Mouse (Mus musculus): ENCODE measurements around the gene Dph7. TPM values are rescaled to one million over a fixed set of nuclear protein-coding genes. Genes with fewer than 3 reads are reported as not detected.

Dph7 gene
- polyA plus RNA-seq (2015; fragmentation: Nextera tagmentation; extraction: Ambion mirVana) = 29.8 and 32.3 TPM in 2 replicates

DNA sequence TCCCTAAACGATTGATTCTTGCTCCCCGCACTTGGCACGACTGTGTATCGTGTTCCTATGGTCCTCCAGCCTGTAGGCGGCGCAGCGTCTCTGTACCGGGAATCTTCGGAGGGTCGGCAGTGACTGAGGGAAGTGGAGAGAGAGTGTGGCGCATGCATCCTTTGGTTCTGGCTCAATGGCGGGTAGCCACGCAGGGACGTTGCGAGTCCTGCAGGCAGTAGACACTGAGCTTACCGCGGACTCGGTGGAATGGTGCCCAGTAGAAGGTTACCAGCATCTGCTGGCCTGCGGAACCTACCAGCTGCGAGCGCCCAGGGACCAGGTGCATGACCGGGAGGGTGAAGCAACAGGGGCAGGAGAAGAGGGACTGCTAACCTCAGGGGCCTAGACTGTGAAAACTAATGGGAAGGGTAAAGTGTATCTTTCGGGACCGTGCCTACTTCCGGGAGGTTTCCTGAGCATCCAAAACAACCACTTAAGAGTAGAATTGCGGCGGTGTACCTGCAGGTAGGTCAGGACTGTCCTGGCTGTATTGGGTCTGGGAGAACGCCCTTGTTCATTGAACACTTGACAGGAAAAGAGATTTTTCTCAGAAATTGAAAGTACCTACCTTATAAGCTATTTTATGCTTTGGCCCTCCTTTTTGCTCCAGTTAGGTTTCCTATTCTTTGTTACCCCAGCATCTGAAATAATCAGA is at the start of gene Dph7:
Gene Dph7, plus strand, starts transcription at position 97 of the 697 bp plus-strand sequence.
- H3K9ac ChIP-seq (replicated peaks; ENCODE audit: low read length) = peak within 1 kb of the TSS; percentile 88
- peaks cover 11% of the 10 kb centered on the region for H3K4me1 ChIP-seq (ENCODE audit: insufficient read depth, low read length)
- WGBS = under 1% methylated on average over 28 of the region's 28 CpGs
- peak within 1 kb of the TSS; percentile 93 for H3K4me3 ChIP-seq (ENCODE audit: low read length)
- H3K27me3 ChIP-seq (ENCODE audit: insufficient read depth, low read length) = no peaks in the 10 kb centered on the region
- peak within 1 kb of the TSS; percentile 75 for H3K27ac ChIP-seq (ENCODE audit: low read length)
- peak within 1 kb of the TSS; percentile 82 for H3K4me2 ChIP-seq (replicated peaks; ENCODE audit: low read depth, low read length)
- peaks cover 59% of the 10 kb centered on the region for H3K36me3 ChIP-seq (ENCODE audit: insufficient read depth, low read length)
- peak; percentile 89 for ATAC-seq (ENCODE audit: low FRiP score, low TSS enrichment)
- H3K9me3 ChIP-seq (ENCODE audit: low read length) = no peaks in the 10 kb centered on the region

DNA sequence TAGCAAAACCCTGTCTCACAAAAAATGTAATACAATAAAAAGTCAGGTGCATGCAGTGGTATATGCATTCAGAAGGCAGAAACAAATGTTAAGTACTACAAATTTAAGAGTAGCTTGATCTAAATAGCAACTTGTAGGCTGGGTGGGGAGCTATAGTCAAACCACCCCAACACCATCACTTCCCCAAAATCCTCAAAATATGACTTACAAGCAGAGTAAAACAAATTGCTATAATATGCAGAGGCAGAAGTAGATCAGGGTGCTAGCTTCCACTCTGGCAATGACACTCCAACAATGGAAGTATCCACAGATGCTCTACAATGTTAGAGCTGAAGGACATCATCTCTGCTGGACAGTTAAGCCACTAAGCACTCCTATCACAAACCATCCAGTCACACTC is 49.6 kb upstream of the Dph7 start:
- ATAC-seq (ENCODE audit: low FRiP score, low TSS enrichment) = no peak
- H3K9ac ChIP-seq (replicated peaks; ENCODE audit: low read length) = no peak overlapping the region
- peaks cover 9% of the 10 kb centered on the region; the same call in 1 of the 2 replicates for H3K36me3 ChIP-seq (ENCODE audit: insufficient read depth, low read length)
- no peaks in the 10 kb centered on the region for H3K27me3 ChIP-seq (ENCODE audit: insufficient read depth, low read length)
- no peak overlapping the region for H3K27ac ChIP-seq (ENCODE audit: low read length)
- peaks cover 5% of the 10 kb centered on the region for H3K4me1 ChIP-seq (ENCODE audit: insufficient read depth, low read length)
- no peaks in the 10 kb centered on the region for H3K9me3 ChIP-seq (ENCODE audit: low read length)
- no peak overlapping the region for H3K4me3 ChIP-seq (ENCODE audit: low read length)
- H3K4me2 ChIP-seq (replicated peaks; ENCODE audit: low read depth, low read length) = no peak overlapping the region

DNA sequence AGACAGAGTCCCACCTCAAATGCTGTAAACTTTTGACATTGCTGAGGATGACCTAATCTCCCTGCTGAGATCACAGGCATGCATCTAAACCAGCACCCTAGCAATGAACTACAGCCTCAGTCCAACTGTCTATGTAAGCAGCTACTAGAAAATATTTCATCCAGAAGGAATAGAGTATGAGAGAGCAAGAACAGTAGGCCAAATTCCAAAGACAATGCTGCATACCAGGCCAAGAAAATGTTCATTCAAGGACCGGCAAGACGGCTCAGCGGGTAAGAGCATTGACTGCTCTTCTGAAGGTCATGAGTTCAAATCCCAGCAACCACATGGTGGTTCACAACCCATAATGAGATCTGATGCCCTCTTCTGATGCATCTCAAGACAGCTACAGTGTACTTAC is 47.4 kb upstream of the Dph7 start:
- WGBS = 82% methylated on average over 3 of the region's 3 CpGs
- Histone ChIP-seq H3K9ac (replicated peaks; ENCODE audit: low read length) (no peak overlapping the region), H3K4me2 (replicated peaks; ENCODE audit: low read depth, low read length) (no peak overlapping the region), H3K4me1 (ENCODE audit: insufficient read depth, low read length) (peaks cover 12% of the 10 kb centered on the region), H3K27ac (ENCODE audit: low read length) (no peak overlapping the region), H3K27me3 (ENCODE audit: insufficient read depth, low read length) (no peaks in the 10 kb centered on the region), H3K36me3 (ENCODE audit: insufficient read depth, low read length) (peaks cover 9% of the 10 kb centered on the region; the same call in 1 of the 2 replicates), H3K9me3 (ENCODE audit: low read length) (no peaks in the 10 kb centered on the region), H3K4me3 (ENCODE audit: low read length) (no peak overlapping the region)
- no peak for ATAC-seq (ENCODE audit: low FRiP score, low TSS enrichment)

DNA sequence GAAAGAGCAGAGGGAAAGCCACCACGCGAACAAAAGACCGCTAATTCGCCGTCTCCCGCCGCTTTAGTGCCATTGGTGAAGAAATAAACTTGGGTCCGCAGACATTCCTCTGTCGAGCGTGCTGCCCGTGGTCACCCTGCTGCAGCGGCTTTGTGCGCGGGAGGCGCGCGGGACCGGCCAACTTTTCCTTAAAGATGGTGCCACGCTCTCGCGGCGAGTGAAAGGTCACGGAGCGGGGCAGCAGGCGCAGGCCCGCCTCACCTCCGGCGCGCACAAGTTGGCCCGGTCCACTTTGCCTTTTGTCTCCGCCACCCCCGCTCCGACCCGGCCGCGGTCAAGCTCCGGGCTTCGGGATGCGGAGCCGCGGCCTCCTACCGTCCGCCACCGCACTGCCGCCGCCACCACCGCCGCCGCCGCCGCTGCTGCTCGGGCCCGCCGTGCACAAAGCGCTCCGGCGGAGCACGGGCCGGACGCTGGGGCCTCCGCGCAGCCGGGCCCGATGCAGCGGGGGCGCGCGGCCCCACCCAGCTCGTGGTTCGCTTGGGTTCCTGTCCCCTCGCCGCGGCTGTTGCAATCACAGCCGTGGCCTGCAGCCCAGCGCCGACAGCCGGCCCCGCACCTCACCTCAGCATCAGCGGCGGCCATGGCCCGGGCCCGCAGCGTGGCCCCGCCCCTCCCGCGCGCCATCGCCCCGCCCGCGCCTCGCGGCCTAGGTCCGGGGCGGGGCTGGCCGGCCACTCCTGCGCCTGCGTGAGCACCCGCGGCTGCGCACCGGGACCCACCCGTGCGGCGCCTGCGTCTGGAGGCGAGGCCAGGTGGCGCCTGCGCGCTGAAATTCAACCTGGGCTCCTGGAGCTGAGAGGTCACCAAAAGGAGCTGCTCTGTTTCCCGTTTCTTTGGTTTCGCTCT is 43.0 kb upstream of the Dph7 start, which contains the start of gene Ehmt1:
Gene Ehmt1, minus strand, starts transcription at position 685 of the 909 bp plus-strand sequence.
- peak within 1 kb of the TSS; percentile 73 for H3K4me2 ChIP-seq (replicated peaks; ENCODE audit: low read depth, low read length)
- under 1% methylated on average over 71 of the region's 112 CpGs for WGBS
- no peaks in the 10 kb centered on the region for H3K27me3 ChIP-seq (ENCODE audit: insufficient read depth, low read length)
- H3K27ac ChIP-seq (ENCODE audit: low read length) = peak within 1 kb of the TSS; percentile 93
- peak; percentile 99 for ATAC-seq (ENCODE audit: low FRiP score, low TSS enrichment)
- H3K9ac ChIP-seq (replicated peaks; ENCODE audit: low read length) = peak within 1 kb of the TSS; percentile 99
- H3K36me3 ChIP-seq (ENCODE audit: insufficient read depth, low read length) = no peaks in the 10 kb centered on the region
- peaks cover 14% of the 10 kb centered on the region for H3K4me1 ChIP-seq (ENCODE audit: insufficient read depth, low read length)
- H3K4me3 ChIP-seq (ENCODE audit: low read length) = peak within 1 kb of the TSS; percentile 97
- H3K9me3 ChIP-seq (ENCODE audit: low read length) = no peaks in the 10 kb centered on the region

DNA sequence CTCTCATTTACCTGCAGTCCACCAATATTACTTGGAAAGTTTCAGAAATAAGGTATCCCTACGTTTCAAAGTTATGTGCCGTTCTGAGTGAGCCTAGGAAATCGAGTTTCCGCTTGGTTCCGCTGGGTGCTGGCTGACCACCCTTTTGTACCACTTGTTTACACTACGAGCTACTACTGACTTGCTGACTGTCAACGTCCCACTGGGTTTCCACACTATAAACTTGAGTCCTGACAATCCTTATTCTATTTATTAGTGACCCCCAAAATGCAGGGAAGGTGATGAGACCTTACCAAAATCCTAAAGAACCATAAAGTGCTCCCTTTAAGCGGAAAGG is 42.4 kb upstream of the Dph7 start:
- Histone ChIP-seq H3K27me3 (ENCODE audit: insufficient read depth, low read length) (no peaks in the 10 kb centered on the region), H3K36me3 (ENCODE audit: insufficient read depth, low read length) (no peaks in the 10 kb centered on the region), H3K9me3 (ENCODE audit: low read length) (no peaks in the 10 kb centered on the region), H3K4me3 (ENCODE audit: low read length) (peak overlapping the region; percentile 97), H3K4me2 (replicated peaks; ENCODE audit: low read depth, low read length) (peak overlapping the region; percentile 55), H3K27ac (ENCODE audit: low read length) (peak overlapping the region; percentile 81), H3K9ac (replicated peaks; ENCODE audit: low read length) (peak overlapping the region; percentile 75), H3K4me1 (ENCODE audit: insufficient read depth, low read length) (peaks cover 14% of the 10 kb centered on the region)
- 10% methylated on average over 8 of the region's 8 CpGs for WGBS
- peak; percentile 49 for ATAC-seq (ENCODE audit: low FRiP score, low TSS enrichment)

DNA sequence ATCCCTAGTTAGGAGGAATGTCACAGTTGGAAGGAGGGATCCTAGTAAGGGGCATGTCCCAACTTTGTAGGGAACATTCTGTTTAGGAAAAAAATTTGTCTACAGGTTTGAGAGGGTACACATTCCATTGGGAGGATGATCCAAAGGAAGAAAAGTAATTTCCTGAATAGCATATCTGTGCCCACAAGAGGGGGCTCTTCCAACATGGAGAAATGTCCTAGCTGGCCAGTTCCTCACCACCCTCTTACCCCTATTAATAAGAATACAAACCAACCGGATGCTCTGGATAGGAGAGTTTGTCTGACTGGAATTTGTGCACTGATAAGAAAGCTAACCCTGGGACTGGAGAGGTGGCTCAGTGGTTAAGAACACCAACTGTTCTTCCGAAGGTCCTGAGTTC is 38.6 kb upstream of the Dph7 start:
- no peak overlapping the region for H3K4me3 ChIP-seq (ENCODE audit: low read length)
- H3K4me1 ChIP-seq (ENCODE audit: insufficient read depth, low read length) = peaks cover 8% of the 10 kb centered on the region
- H3K4me2 ChIP-seq (replicated peaks; ENCODE audit: low read depth, low read length) = no peak overlapping the region
- no peak overlapping the region for H3K9ac ChIP-seq (replicated peaks; ENCODE audit: low read length)
- H3K36me3 ChIP-seq (ENCODE audit: insufficient read depth, low read length) = no peaks in the 10 kb centered on the region
- H3K27me3 ChIP-seq (ENCODE audit: insufficient read depth, low read length) = no peaks in the 10 kb centered on the region
- WGBS = 59% methylated on average over 2 of the region's 2 CpGs
- H3K27ac ChIP-seq (ENCODE audit: low read length) = no peak overlapping the region
- no peaks in the 10 kb centered on the region for H3K9me3 ChIP-seq (ENCODE audit: low read length)
- no peak for ATAC-seq (ENCODE audit: low FRiP score, low TSS enrichment)

DNA sequence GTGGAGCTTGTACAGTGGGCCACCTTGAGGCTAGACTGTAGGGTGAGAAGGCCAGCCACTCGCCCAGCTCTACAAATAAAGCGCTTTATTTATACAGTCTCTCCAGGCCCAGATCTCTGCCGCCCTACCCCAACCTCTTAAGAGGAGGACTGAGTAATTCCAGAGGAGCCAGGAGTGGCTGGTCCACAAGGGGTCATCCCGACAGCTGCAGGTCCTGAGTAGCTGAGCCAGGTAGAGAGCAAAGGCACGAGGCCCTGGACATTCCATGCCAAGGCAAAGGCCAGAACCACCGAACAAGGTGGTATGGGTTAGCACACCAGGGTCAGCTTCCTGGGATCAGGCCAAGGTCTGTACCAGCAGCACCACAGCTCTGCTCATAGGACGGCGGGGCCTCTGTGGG is 36.9 kb upstream of the Dph7 start:
- H3K36me3 ChIP-seq (ENCODE audit: insufficient read depth, low read length) = no peaks in the 10 kb centered on the region
- H3K4me2 ChIP-seq (replicated peaks; ENCODE audit: low read depth, low read length) = no peak overlapping the region
- no peak for ATAC-seq (ENCODE audit: low FRiP score, low TSS enrichment)
- H3K27me3 ChIP-seq (ENCODE audit: insufficient read depth, low read length) = no peaks in the 10 kb centered on the region
- H3K9me3 ChIP-seq (ENCODE audit: low read length) = no peaks in the 10 kb centered on the region
- no peak overlapping the region for H3K9ac ChIP-seq (replicated peaks; ENCODE audit: low read length)
- WGBS = 81% methylated on average over 8 of the region's 8 CpGs
- H3K4me1 ChIP-seq (ENCODE audit: insufficient read depth, low read length) = peaks cover 6% of the 10 kb centered on the region
- H3K4me3 ChIP-seq (ENCODE audit: low read length) = no peak overlapping the region
- H3K27ac ChIP-seq (ENCODE audit: low read length) = no peak overlapping the region

DNA sequence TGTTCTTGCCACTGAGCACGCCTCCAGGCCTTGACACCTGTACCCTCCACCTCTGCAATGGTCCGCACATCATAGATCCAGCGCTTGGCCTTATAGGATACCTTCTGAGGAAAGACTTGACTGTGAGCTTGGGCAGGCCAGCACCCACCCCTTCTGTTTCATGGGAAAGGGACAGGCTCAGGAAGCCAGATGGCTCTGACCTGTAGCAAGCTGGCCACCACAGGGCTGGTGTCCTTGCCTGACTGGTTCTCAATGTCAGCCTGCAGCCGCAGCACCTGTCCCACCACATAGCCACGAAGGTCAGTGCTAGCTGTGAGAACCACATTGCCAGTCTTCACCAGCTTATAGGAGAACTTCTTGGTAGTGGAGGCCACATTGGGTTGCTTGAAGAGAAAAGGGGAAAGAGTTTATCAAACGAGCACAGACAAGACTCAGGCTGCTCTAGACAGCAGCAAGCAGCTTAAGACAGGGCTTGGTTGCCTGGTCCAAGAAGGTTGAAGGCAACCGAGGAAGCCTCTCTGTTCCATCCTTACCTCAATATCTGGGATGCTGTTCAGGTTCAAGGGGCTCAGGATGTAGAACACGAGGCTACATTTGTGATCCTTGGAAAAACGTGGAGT is 35.7 kb upstream of the Dph7 start:
- Histone ChIP-seq H3K9me3 (ENCODE audit: low read length) (no peaks in the 10 kb centered on the region), H3K27ac (ENCODE audit: low read length) (no peak overlapping the region), H3K4me1 (ENCODE audit: insufficient read depth, low read length) (peaks cover 6% of the 10 kb centered on the region), H3K27me3 (ENCODE audit: insufficient read depth, low read length) (no peaks in the 10 kb centered on the region), H3K4me2 (replicated peaks; ENCODE audit: low read depth, low read length) (no peak overlapping the region), H3K36me3 (ENCODE audit: insufficient read depth, low read length) (no peaks in the 10 kb centered on the region), H3K4me3 (ENCODE audit: low read length) (no peak overlapping the region), H3K9ac (replicated peaks; ENCODE audit: low read length) (no peak overlapping the region)
- no peak for ATAC-seq (ENCODE audit: low FRiP score, low TSS enrichment)
- WGBS = 88% methylated on average over 9 of the region's 9 CpGs

DNA sequence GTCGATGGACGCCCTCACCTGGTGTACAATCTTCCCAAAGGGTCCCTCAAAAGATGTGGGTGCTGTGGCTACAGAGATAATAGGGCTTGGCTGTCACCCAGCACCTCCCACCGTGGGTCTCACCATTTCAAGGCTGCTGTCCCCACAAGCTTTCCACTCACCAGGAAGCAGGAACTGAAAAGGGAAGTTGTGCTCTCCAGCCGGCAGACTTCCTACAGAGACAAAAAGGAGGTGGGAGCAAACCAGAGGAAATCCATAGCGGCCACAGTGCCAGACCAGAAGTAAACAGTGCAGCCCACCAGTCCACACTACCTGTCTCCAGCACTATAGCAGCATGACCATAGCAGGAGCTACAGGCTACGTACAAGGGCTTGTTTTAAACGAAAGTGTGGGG is 35.2 kb upstream of the Dph7 start:
- Histone ChIP-seq H3K4me1 (ENCODE audit: insufficient read depth, low read length) (peaks cover 6% of the 10 kb centered on the region), H3K36me3 (ENCODE audit: insufficient read depth, low read length) (no peaks in the 10 kb centered on the region), H3K9ac (replicated peaks; ENCODE audit: low read length) (no peak overlapping the region), H3K27ac (ENCODE audit: low read length) (no peak overlapping the region), H3K9me3 (ENCODE audit: low read length) (no peaks in the 10 kb centered on the region), H3K4me2 (replicated peaks; ENCODE audit: low read depth, low read length) (no peak overlapping the region), H3K4me3 (ENCODE audit: low read length) (no peak overlapping the region), H3K27me3 (ENCODE audit: insufficient read depth, low read length) (no peaks in the 10 kb centered on the region)
- ATAC-seq (ENCODE audit: low FRiP score, low TSS enrichment) = no peak
- 72% methylated on average over 7 of the region's 7 CpGs for WGBS
